In the genomic region with DNA sequence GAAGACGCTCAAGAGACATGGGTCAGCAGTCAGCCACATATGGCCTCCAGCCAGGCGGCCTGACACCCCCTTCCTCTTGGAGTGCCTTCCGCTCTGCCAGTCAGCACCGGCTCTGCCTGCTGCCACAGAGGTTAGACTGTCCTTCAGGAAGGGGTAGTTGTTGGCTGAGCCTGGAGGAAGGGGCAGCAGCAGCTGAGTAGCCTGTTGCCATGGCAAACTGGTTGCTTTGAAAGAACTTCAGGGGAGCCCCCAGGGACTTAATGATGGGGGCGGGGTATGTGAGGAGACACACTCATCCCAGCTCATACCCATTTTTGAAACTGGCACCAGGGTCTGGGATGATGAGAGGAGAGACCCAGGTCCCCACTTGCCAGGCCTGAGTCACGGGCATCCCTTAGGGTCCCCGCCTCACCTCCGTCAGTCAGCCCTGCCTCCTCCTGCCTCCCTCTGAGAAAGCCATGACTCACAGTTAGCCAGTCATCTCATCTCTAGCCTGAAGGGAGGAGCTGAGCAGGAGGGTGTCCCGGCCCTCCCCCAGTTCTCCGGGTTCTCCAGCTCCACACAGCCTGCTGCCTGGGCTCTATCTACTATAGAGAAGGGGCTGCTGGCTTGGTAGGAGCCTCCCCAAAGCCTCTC, we compare ENCODE assay signal across 8 mouse cellular contexts. TPM values are rescaled to one million over a fixed set of nuclear protein-coding genes. Genes with fewer than 3 reads are reported as not detected.
DNase-seq lines count a peak whose midpoint lies in the region; ATAC-seq lines count a peak whose summit lies in the region.

No protein-coding gene starts in this region.

- peak; percentile 67 for ATAC-seq in intestine, embryonic 15.5 days
- ATAC-seq in neural tube, embryonic 12.5 days (ENCODE audit: low FRiP score, low read depth), result peak; percentile 69

- H3K4me1 ChIP-seq in intestine, embryonic 15.5 days (replicated peaks), result peaks cover 32% of the 10 kb centered on the region
- H3K4me1 ChIP-seq in neural tube, embryonic 12.5 days, result peaks cover 55% of the 10 kb centered on the region

- no peak overlapping the region for H3K9ac ChIP-seq in intestine, embryonic 15.5 days
- H3K9ac ChIP-seq in neural tube, embryonic 12.5 days, result peak overlapping the region; percentile 4; the same call in 1 of the 2 replicates

- no peaks in the 10 kb centered on the region for H3K27me3 ChIP-seq in intestine, embryonic 15.5 days (replicated peaks)
- no peaks in the 10 kb centered on the region for H3K27me3 ChIP-seq in neural tube, embryonic 12.5 days (replicated peaks)

- DNase-seq in left cerebral cortex, adult 18-20 months (ENCODE audit: low spot score in 2 of 2), result peak; percentile 47 to 65
- DNase-seq in left cerebral cortex, adult 11 months (ENCODE audit: low spot score), result no peak
- DNase-seq in c-Kit-positive CD71-negative TER-119-negative erythroid progenitor cells, embryonic 14.5 days (ENCODE audit: low read depth), result peak; percentile 75
- peak; percentile 60 for DNase-seq in gastrocnemius, postnatal 25 days
- DNase-seq in liver, result peak; percentile 90
- no peak for DNase-seq in thymus, postnatal 10 days (ENCODE audit: low spot score in 2 of 2)

- 42% methylated on average over 10 of the region's 10 CpGs for WGBS in intestine, embryonic 15.5 days
- WGBS in neural tube, embryonic 12.5 days, result 4% methylated on average over 10 of the region's 10 CpGs

- H3K4me2 ChIP-seq in intestine, embryonic 15.5 days (replicated peaks), result no peak overlapping the region
- peak overlapping the region; percentile 47 for H3K4me2 ChIP-seq in neural tube, embryonic 12.5 days (replicated peaks)

- no peaks in the 10 kb centered on the region for H3K9me3 ChIP-seq in intestine, embryonic 15.5 days
- H3K9me3 ChIP-seq in neural tube, embryonic 12.5 days, result no peaks in the 10 kb centered on the region

- H3K27ac ChIP-seq in intestine, embryonic 15.5 days, result no peak overlapping the region
- no peak overlapping the region for H3K27ac ChIP-seq in neural tube, embryonic 12.5 days

- H3K4me3 ChIP-seq in intestine, embryonic 15.5 days (replicated peaks), result no peak overlapping the region
- peak overlapping the region; percentile 18; the same call in 1 of the 2 replicates for H3K4me3 ChIP-seq in neural tube, embryonic 12.5 days

- H3K36me3 ChIP-seq in intestine, embryonic 15.5 days, result no peaks in the 10 kb centered on the region
- no peaks in the 10 kb centered on the region for H3K36me3 ChIP-seq in neural tube, embryonic 12.5 days

RNA-seq across cellular contexts. Expression of a gene that starts 9.4 kb away (rescaled TPM):
- total RNA-seq in left cerebral cortex, adult 18-20 months (2021), result 10 to 100 TPM; 81.2 to 81.3 TPM
- 10 to 100 TPM; 16.7 to 22.6 TPM for total RNA-seq in gastrocnemius, postnatal 25 days (2021)
- polyA plus RNA-seq in intestine, embryonic 15.5 days (2015; fragmentation: Nextera tagmentation; extraction: Ambion mirVana), result 22.4 and 23.8 TPM in 2 replicates
- polyA plus RNA-seq in neural tube, embryonic 12.5 days (2016; fragmentation: Nextera tagmentation; extraction: Ambion mirVana), result 177 and 208 TPM in 2 replicates

RNA-seq across cellular contexts. Expression of a gene that starts 33.5 kb away (rescaled TPM):
- total RNA-seq in left cerebral cortex, adult 18-20 months (2021), result under 1 TPM; 0.30 to 0.87 TPM
- under 1 TPM; 0.41 to 0.86 TPM for total RNA-seq in gastrocnemius, postnatal 25 days (2021)
- 3.4 and 3.5 TPM in 2 replicates for polyA plus RNA-seq in intestine, embryonic 15.5 days (2015; fragmentation: Nextera tagmentation; extraction: Ambion mirVana)
- polyA plus RNA-seq in neural tube, embryonic 12.5 days (2016; fragmentation: Nextera tagmentation; extraction: Ambion mirVana), result 2.4 and 2.6 TPM in 2 replicates

Comparison
In these comparisons a context has a peak if more than half of its experiments do, and no peak if none do; other contexts are left out.
1. DNase-seq: peak in left cerebral cortex, adult 18-20 months (2 of 2), c-Kit-positive CD71-negative TER-119-negative erythroid progenitor cells, embryonic 14.5 days (single experiment), gastrocnemius, postnatal 25 days (single experiment) and liver (single experiment); none in left cerebral cortex, adult 11 months (single experiment) and thymus, postnatal 10 days (0 of 2).